Mouse (Mus musculus): Measurements from ENCODE around the gene Llph. TPM values are rescaled to one million over a fixed set of nuclear protein-coding genes. Genes with fewer than 3 reads are reported as not detected.

Llph gene
- total and polyA plus RNA-seq, 3 experiments = 75.9 to 237 (median 103) TPM

GRCm38 (mm10) chr10:120182887-120183286 lies 44.0 kb upstream of the Llph start (continued):
- TF ChIP-seq ETS1 (conservative IDR thresholded peaks at IDR 0.05; ENCODE audit: low read depth, low read length) (no peak), HCFC1 (IDR thresholded peaks at IDR 0.05; ENCODE audit: low read depth, low read length) (no peak), TCF12 (IDR thresholded peaks at IDR 0.05; ENCODE audit: low read depth, low read length) (no peak), JUND (conservative IDR thresholded peaks at IDR 0.05; ENCODE audit: low read depth, low read length) (no peak), MXI1 (IDR thresholded peaks at IDR 0.05; ENCODE audit: low read depth, low read length) (no peak), MEF2A (IDR thresholded peaks at IDR 0.05; ENCODE audit: borderline replicate concordance, low read depth, low read length) (no peak), MAZ (IDR thresholded peaks at IDR 0.05; ENCODE audit: low read depth, low read length) (no peak), ZMIZ1 (IDR thresholded peaks at IDR 0.05; ENCODE audit: low read depth, low read length) (no peak), CHD1 (IDR thresholded peaks at IDR 0.05; ENCODE audit: low read depth, low read length) (no peak)

GRCm38 (mm10) chr10:120183342-120183741 lies 43.5 kb upstream of the Llph start:
- Histone ChIP-seq H3K36me3 (replicated peaks in 1 of 2; ENCODE audit: control insufficient read depth in 1 of 2, insufficient read depth in 1 of 2, low read length in 1 of 2) (peaks cover 0 to 3% of the 10 kb centered on the region in 2 experiments), H3K27me3 (replicated peaks) (no peaks in the 10 kb centered on the region), H3K27ac (ENCODE audit: insufficient read depth, low read depth) (0 out of 2 replicates have a peak overlapping the region, but pooled peaks have one; percentile 26), H3K4me2 (ENCODE audit: insufficient read depth, low read depth, poor library complexity, severe bottlenecking) (peak overlapping the region; percentile 36; the same call in 1 of the 2 replicates), H3K79me2 (replicated peaks; ENCODE audit: control insufficient read depth, extremely low read depth, insufficient read depth, poor library complexity, severe bottlenecking) (no peaks in the 10 kb centered on the region), H3K4me3 (replicated peaks in 1 of 3; ENCODE audit: low read depth in 2 of 3, low read length in 2 of 3, poor library complexity in 1 of 3) (no peak overlapping the region), H3K9ac (ENCODE audit: insufficient read depth, low read depth) (no peak overlapping the region), H3K4me1 (ENCODE audit: control insufficient read depth in 1 of 2, insufficient read depth in 2 of 2) (peaks cover 9 to 25% of the 10 kb centered on the region in 2 experiments; a peak in 3 of 4 replicates), H3K9me3 (replicated peaks; ENCODE audit: low read length) (peaks cover 2% of the 10 kb centered on the region)
- dilution Hi-C loops (cut with MboI; ENCODE audit: extremely low pct_ligation_motif_present, extremely low pct_unique_long_range_greater_than_20kb, low sequenced_read_pairs) = no loop called here
- no peak for DNase-seq (ENCODE audit: extremely low read depth)
- in situ Hi-C loops (cut with MboI; ENCODE audit: low pct_ligation_motif_present, low pct_unique_long_range_greater_than_20kb, low sequenced_read_pairs) = no loop called here
- TF ChIP-seq IRF4 (IDR thresholded peaks at IDR 0.05; ENCODE audit: low read depth, low read length) (0 out of 2 replicates have a peak, but pooled peaks have one; percentile 15), MYC (IDR thresholded peaks at IDR 0.05; ENCODE audit: low read depth, low read length) (no peak), CTCF (conservative IDR thresholded peaks at IDR 0.05 in 1 of 2, IDR thresholded peaks at IDR 0.05 in 1 of 2; ENCODE audit: low read depth in 2 of 2, low read length in 2 of 2) (no peak), TCF12 (IDR thresholded peaks at IDR 0.05; ENCODE audit: low read depth, low read length) (no peak), CHD1 (IDR thresholded peaks at IDR 0.05; ENCODE audit: low read depth, low read length) (0 out of 2 replicates have a peak, but pooled peaks have one; percentile 28), KAT2A (IDR thresholded peaks at IDR 0.05; ENCODE audit: insufficient replicate concordance, low read length) (no peak), EP300 (IDR thresholded peaks at IDR 0.05; ENCODE audit: low read length) (peak; percentile 71)

- no peak overlapping the region for H3K9ac ChIP-seq (ENCODE audit: insufficient read depth, low read depth)
- H3K27me3 ChIP-seq (replicated peaks) = no peaks in the 10 kb centered on the region
- no peak for TF ChIP-seq ZMIZ1 (IDR thresholded peaks at IDR 0.05; ENCODE audit: low read depth, low read length)
- no peak for TF ChIP-seq KAT2A (IDR thresholded peaks at IDR 0.05; ENCODE audit: insufficient replicate concordance, low read length)
- TF ChIP-seq RCOR1 (conservative IDR thresholded peaks at IDR 0.05; ENCODE audit: low read depth, low read length) = no peak
- TF ChIP-seq ELF1 (IDR thresholded peaks at IDR 0.05; ENCODE audit: low read depth, low read length) = no peak
- TF ChIP-seq ZNF384 (IDR thresholded peaks at IDR 0.05; ENCODE audit: low read depth, low read length) = no peak
- TF ChIP-seq CHD2 (IDR thresholded peaks at IDR 0.05; ENCODE audit: low read length) = no peak
- no peak for TF ChIP-seq NELFE (IDR thresholded peaks at IDR 0.05; ENCODE audit: low read depth, low read length)
- no peak for TF ChIP-seq CHD1 (IDR thresholded peaks at IDR 0.05; ENCODE audit: low read depth, low read length)
- TF ChIP-seq POLR2A (IDR thresholded peaks at IDR 0.05; ENCODE audit: low read depth, low read length) = no peak
- TF ChIP-seq TBP (conservative IDR thresholded peaks at IDR 0.05; ENCODE audit: low read depth, low read length) = no peak
- no peak for TF ChIP-seq POLR2AphosphoS2 (IDR thresholded peaks at IDR 0.05; ENCODE audit: low read depth, low read length)
- no peak for TF ChIP-seq PAX5 (IDR thresholded peaks at IDR 0.05; ENCODE audit: low read length)
- DNase-seq (ENCODE audit: extremely low read depth) = no peak
- H3K79me2 ChIP-seq (replicated peaks; ENCODE audit: control insufficient read depth, extremely low read depth, insufficient read depth, poor library complexity, severe bottlenecking) = no peaks in the 10 kb centered on the region
- no peak overlapping the region for H3K4me2 ChIP-seq (ENCODE audit: insufficient read depth, low read depth, poor library complexity, severe bottlenecking)
- dilution Hi-C loops (cut with MboI; ENCODE audit: extremely low pct_ligation_motif_present, extremely low pct_unique_long_range_greater_than_20kb, low sequenced_read_pairs) (no loop called here), in situ Hi-C loops (cut with MboI; ENCODE audit: low pct_ligation_motif_present, low pct_unique_long_range_greater_than_20kb, low sequenced_read_pairs) (no loop called here)
- peaks cover 9% of the 10 kb centered on the region for H3K9me3 ChIP-seq (replicated peaks; ENCODE audit: low read length)
- no peak overlapping the region for H3K27ac ChIP-seq (ENCODE audit: insufficient read depth, low read depth)
- no peaks in the 10 kb centered on the region for H3K36me3 ChIP-seq (replicated peaks in 1 of 2; ENCODE audit: control insufficient read depth in 1 of 2, insufficient read depth in 1 of 2, low read length in 1 of 2)
- no peak overlapping the region for H3K4me3 ChIP-seq (replicated peaks in 1 of 3; ENCODE audit: low read depth in 2 of 3, low read length in 2 of 3, poor library complexity in 1 of 3)
- peaks cover 21 to 52% of the 10 kb centered on the region in 2 experiments for H3K4me1 ChIP-seq (ENCODE audit: control insufficient read depth in 1 of 2, insufficient read depth in 2 of 2)
These were observed 38.4 kb upstream of the Llph start for GRCm38 (mm10) chr10:120188513-120188912.
